10 mouse cellular contexts compared by ENCODE assay signal in the genomic region with DNA sequence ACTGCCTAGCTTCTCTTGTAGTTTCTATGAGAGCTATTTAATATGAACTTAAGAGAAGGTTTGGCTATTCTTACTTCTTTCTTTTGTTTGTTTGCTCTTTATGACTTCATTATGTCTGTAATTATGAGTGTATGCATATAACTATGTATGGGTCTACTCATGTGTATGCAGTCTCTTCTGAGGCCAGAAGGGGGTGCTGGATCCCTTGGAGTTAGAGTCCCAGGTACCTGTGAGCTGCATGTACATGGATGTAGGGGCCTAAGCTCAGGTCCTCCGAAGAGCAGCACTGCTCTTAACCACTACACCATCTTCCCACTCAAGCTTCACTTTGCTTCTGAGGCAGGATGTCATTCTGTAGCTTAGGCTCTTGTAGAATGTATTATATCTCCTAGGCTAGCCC. TPM values are rescaled to one million over a fixed set of nuclear protein-coding genes. Genes with fewer than 3 reads are reported as not detected.
DNase-seq lines count a peak whose midpoint lies in the region; ATAC-seq lines count a peak whose summit lies in the region.
"Had no signal": no experiment of that assay in that cellular context is flagged by ENCODE, and none has a peak within 500 bp of the region (broad histone marks: within the 10 kb centered on the region; RNA-seq: fewer than 3 reads in every experiment).

No protein-coding gene starts in this region.

- H3K4me3 ChIP-seq in forebrain, embryonic 11.5 days (ENCODE audit: low read depth, low read length) = no peak overlapping the region
- H3K4me3 ChIP-seq: embryonic facial prominence, embryonic 15.5 days; neural tube, embryonic 12.5 days had no signal

- DNase-seq in right cerebral cortex, postnatal 14 days = peak; percentile 18
- no peak for DNase-seq in right cerebral cortex, postnatal 36 days (ENCODE audit: low spot score in 2 of 2)
- peak; percentile 75 for DNase-seq in ZHBTc4 (ENCODE audit: low read depth, low spot score)
- peak; percentile 44 for DNase-seq in kidney, postnatal 14 days
- peak; percentile 54 for DNase-seq in testis, postnatal 10 days (ENCODE audit: low spot score)
- DNase-seq in heart, postnatal 10 days = no peak
- DNase-seq in ovary, adult 18-20 months (ENCODE audit: low spot score) = no peak
- no peak for DNase-seq in forebrain, embryonic 11.5 days (ENCODE audit: low spot score)

- H3K4me2 ChIP-seq in forebrain, embryonic 11.5 days (ENCODE audit: low read depth, low read length, severe bottlenecking) = no peak overlapping the region
- H3K4me2 ChIP-seq: embryonic facial prominence, embryonic 15.5 days; neural tube, embryonic 12.5 days had no signal

- H3K9ac ChIP-seq in forebrain, embryonic 11.5 days (ENCODE audit: low read length) = no peak overlapping the region
- H3K9ac ChIP-seq: embryonic facial prominence, embryonic 15.5 days; neural tube, embryonic 12.5 days had no signal

- intact Hi-C loops in heart, postnatal 10 days (cut with DNase I) = no loop called here

- ATAC-seq in forebrain, embryonic 11.5 days (replicated peaks; ENCODE audit: low FRiP score) = no peak

- H3K9me3 ChIP-seq in forebrain, embryonic 11.5 days (ENCODE audit: control insufficient read depth, low read length) = no peaks in the 10 kb centered on the region
- H3K9me3 ChIP-seq: embryonic facial prominence, embryonic 15.5 days; neural tube, embryonic 12.5 days had no signal

- peaks cover 7% of the 10 kb centered on the region; the same call in 1 of the 2 replicates for H3K36me3 ChIP-seq in forebrain, embryonic 11.5 days (ENCODE audit: control insufficient read depth, insufficient read depth, low read length)

- WGBS in forebrain, embryonic 11.5 days = 81% methylated on average over 1 of the region's 1 CpGs

- H3K4me1 ChIP-seq in forebrain, embryonic 11.5 days (replicated peaks; ENCODE audit: control insufficient read depth, insufficient read depth, low read length) = no peaks in the 10 kb centered on the region

- no peak overlapping the region for H3K27ac ChIP-seq in forebrain, embryonic 11.5 days (ENCODE audit: low read depth, low read length)
- H3K27ac ChIP-seq: embryonic facial prominence, embryonic 15.5 days; neural tube, embryonic 12.5 days had no signal

- no peaks in the 10 kb centered on the region for H3K27me3 ChIP-seq in forebrain, embryonic 11.5 days (ENCODE audit: control insufficient read depth, insufficient read depth, low read length)
- H3K27me3 ChIP-seq: embryonic facial prominence, embryonic 15.5 days; neural tube, embryonic 12.5 days had no signal

RNA-seq across cellular contexts. Expression of gene Chmp5, which starts 5.3 kb away (rescaled TPM):
- total RNA-seq in heart, postnatal 10 days (2021) = 10 to 100 TPM; 38.9 to 43.7 TPM
- polyA plus RNA-seq in forebrain, embryonic 11.5 days (2014; fragmentation: Nextera tagmentation; extraction: Ambion mirVana) = 120 and 134 TPM in 2 replicates

RNA-seq across cellular contexts. Expression of gene Bag1, which starts 5.4 kb away (rescaled TPM):
- 100 to 1,000 TPM; 202 to 209 TPM for total RNA-seq in heart, postnatal 10 days (2021)
- polyA plus RNA-seq in forebrain, embryonic 11.5 days (2014; fragmentation: Nextera tagmentation; extraction: Ambion mirVana) = 217 and 227 TPM in 2 replicates

RNA-seq across cellular contexts. Expression of gene Nfx1, which starts 17.2 kb away (rescaled TPM):
- 10 to 100 TPM; 27.7 to 30.5 TPM for total RNA-seq in heart, postnatal 10 days (2021)
- polyA plus RNA-seq in forebrain, embryonic 11.5 days (2014; fragmentation: Nextera tagmentation; extraction: Ambion mirVana) = 108 and 115 TPM in 2 replicates

RNA-seq across cellular contexts. Expression of gene Spink4, which starts 33.7 kb away (rescaled TPM):
- 1 to 10 TPM; 1.1 to 2.1 TPM for total RNA-seq in heart, postnatal 10 days (2021)
- polyA plus RNA-seq in forebrain, embryonic 11.5 days (2014; fragmentation: Nextera tagmentation; extraction: Ambion mirVana) = not detected in 2 replicates
- polyA plus RNA-seq: embryonic facial prominence, embryonic 15.5 days; neural tube, embryonic 12.5 days had no signal

Comparison
In these comparisons a context has a peak if more than half of its experiments do, and no peak if none do; other contexts are left out.
1. DNase-seq: peak in right cerebral cortex, postnatal 14 days (single experiment), ZHBTc4 (single experiment), kidney, postnatal 14 days (single experiment) and testis, postnatal 10 days (single experiment); none in right cerebral cortex, postnatal 36 days (0 of 2), heart, postnatal 10 days (0 of 2), ovary, adult 18-20 months (single experiment) and forebrain, embryonic 11.5 days (single experiment).